Mouse (Mus musculus): ENCODE results near the gene Fmnl3.

DNA sequence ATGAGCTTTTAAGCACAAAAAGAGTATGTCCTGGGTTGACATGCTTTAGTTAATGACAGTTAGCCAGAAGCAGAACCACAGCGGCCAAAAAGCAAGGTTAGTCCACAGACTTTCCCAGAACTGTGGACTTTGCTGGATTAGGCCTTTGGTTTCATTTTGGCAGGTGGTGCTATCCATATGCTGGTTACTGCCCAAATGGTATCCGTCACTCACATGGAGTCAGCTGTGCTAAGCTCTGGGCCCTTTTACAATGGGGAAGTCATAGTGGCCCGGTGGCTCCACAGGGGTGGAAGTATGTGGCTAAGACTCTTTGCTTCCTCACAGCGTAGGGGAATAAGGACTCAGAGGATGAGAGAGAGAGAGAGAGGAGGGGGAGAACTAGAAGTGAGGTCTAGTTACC is 17.7 kb upstream of the Fmnl3 start:
- TF ChIP-seq CTCF (IDR thresholded peaks at IDR 0.05; ENCODE audit: low read depth, low read length) (no peak), GATA1 (IDR thresholded peaks at IDR 0.05; ENCODE audit: borderline replicate concordance, low read length) (no peak), POLR2AphosphoS5 (IDR thresholded peaks at IDR 0.05; ENCODE audit: insufficient replicate concordance, low read depth, low read length) (no peak), GATA2 (IDR thresholded peaks at IDR 0.05; ENCODE audit: borderline replicate concordance, low read depth, low read length) (no peak), TAL1 (conservative IDR thresholded peaks at IDR 0.05; ENCODE audit: low read depth, low read length) (no peak)
